Mouse (Mus musculus) testis, postnatal 14 days (tissue): Measurements from ENCODE around the gene Cacnb3.
A peak's percentile ranks its signal among the peaks of the same experiment; 100 is the strongest.
"Not testable (repeated sequence)": the region's sequence is repeated elsewhere in the genome, so short reads cannot be mapped to it uniquely, and the experiment has no call there.

Source experiments
- DNase-seq: peaks from one replicate; pipeline ENCODE4 v3.0.0; 2021; ENCODE audit warnings: low spot score

Gene Cacnb3

GRCm38 (mm10) chr15:98630540-98630939 lies at the start of gene Cacnb3:
TSS of gene Cacnb3 (plus strand) at chr15:98630840.
- DNase-seq: no peak

- no peak for DNase-seq
Measured at GRCm38 (mm10) chr15:98582410-98582809, 48.2 kb upstream of the Cacnb3 start.

GRCm38 (mm10) chr15:98582996-98583395 lies 47.6 kb upstream of the Cacnb3 start:
- DNase-seq: no peak

GRCm38 (mm10) chr15:98585421-98585820 lies 45.2 kb upstream of the Cacnb3 start:
- DNase-seq: no peak

- not testable (repeated sequence) for DNase-seq
Measured at GRCm38 (mm10) chr15:98586141-98586540, 44.5 kb upstream of the Cacnb3 start.

GRCm38 (mm10) chr15:98587751-98588150 lies 42.9 kb upstream of the Cacnb3 start:
- DNase-seq: no peak

- DNase-seq: no peak
Measured at GRCm38 (mm10) chr15:98589640-98590336, 40.9 kb upstream of the Cacnb3 start.

- DNase-seq: no peak
Measured at GRCm38 (mm10) chr15:98591396-98591795, 39.2 kb upstream of the Cacnb3 start.

- no peak for DNase-seq
Measured at GRCm38 (mm10) chr15:98594193-98594592, 36.4 kb upstream of the Cacnb3 start.

- DNase-seq: no peak
Measured at GRCm38 (mm10) chr15:98595049-98595448, 35.6 kb upstream of the Cacnb3 start.

- DNase-seq: no peak
Measured at GRCm38 (mm10) chr15:98596609-98597008, 34.0 kb upstream of the Cacnb3 start.

- DNase-seq: no peak
Measured at GRCm38 (mm10) chr15:98600036-98600709, 30.5 kb upstream of the Cacnb3 start.

GRCm38 (mm10) chr15:98601832-98602190 lies 28.8 kb upstream of the Cacnb3 start:
- DNase-seq: no peak

GRCm38 (mm10) chr15:98602191-98602881 lies 28.3 kb upstream of the Cacnb3 start:
- DNase-seq: no peak

- DNase-seq: no peak
Measured at GRCm38 (mm10) chr15:98602921-98603458, 27.6 kb upstream of the Cacnb3 start.

GRCm38 (mm10) chr15:98604041-98604575 lies 26.5 kb upstream of the Cacnb3 start:
- DNase-seq: no peak

GRCm38 (mm10) chr15:98606051-98606536 lies 24.5 kb upstream of the Cacnb3 start:
- DNase-seq: peak; percentile 54

GRCm38 (mm10) chr15:98606739-98607138 lies 23.9 kb upstream of the Cacnb3 start:
- no peak for DNase-seq

- peak; percentile 41 for DNase-seq
Measured at GRCm38 (mm10) chr15:98607557-98607956, 23.1 kb upstream of the Cacnb3 start.

- DNase-seq: no peak
Measured at GRCm38 (mm10) chr15:98608058-98608783, 22.4 kb upstream of the Cacnb3 start.

GRCm38 (mm10) chr15:98608784-98609250 lies 21.8 kb upstream of the Cacnb3 start:
- DNase-seq: no peak
